Mouse (Mus musculus) CH12F3 (cell line): Measurements from ENCODE around the gene Fndc3b.

Source experiments
- in situ Hi-C: fragments of 300-500 bp; cut with MboI; formaldehyde crosslinking; loops from 2 replicates; pipeline ENCODE4 v1.14.3; 2020; ENCODE audit warnings: low sequenced_read_pairs

The Fndc3b gene

GRCm38 (mm10) chr3:27710648-27711428 is at the start of gene Fndc3b:
TSS of gene Fndc3b (minus strand) at chr3:27711307.
- in situ Hi-C loops, result no loop called here

DNA sequence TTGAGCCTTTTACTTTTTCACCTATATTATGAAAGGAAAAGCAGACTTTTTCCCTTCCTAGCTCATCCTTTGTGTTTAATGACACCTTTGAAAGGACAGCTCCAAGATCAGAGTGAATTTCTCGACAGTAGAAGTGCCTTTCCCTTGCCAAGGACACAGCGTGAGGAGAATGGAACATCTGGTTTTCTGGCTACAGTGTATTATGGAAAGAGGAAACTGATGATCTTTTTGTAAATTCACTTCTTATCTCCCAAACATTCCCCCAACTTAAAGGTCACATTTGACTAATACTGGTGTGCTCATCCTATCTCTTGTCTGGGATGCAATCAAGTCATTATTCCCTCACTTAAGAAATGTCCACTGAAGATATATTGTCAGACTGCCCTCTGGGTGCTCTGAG is 49.2 kb upstream of the Fndc3b start:
- in situ Hi-C loops, result no loop called here

DNA sequence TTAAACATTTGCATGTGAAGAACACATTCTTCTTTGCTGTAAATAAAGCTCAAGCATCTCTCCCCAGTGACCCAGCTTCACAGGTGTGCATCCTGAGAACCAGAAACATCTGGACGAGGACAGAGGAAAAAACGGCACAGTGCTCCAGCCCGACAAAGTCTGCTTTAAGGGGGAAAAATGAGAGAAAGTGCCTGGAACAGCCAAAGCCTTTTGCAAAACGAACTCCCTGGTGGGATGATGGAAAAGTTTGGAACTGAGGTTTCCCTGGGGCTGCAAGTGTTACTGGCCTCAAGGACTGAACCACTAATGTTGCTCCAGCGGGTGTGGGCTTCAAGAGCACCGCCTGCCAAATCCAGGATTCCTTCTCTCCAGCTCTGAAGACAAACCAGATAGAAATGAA is 47.9 kb upstream of the Fndc3b start:
- in situ Hi-C loops, result no loop called here

DNA sequence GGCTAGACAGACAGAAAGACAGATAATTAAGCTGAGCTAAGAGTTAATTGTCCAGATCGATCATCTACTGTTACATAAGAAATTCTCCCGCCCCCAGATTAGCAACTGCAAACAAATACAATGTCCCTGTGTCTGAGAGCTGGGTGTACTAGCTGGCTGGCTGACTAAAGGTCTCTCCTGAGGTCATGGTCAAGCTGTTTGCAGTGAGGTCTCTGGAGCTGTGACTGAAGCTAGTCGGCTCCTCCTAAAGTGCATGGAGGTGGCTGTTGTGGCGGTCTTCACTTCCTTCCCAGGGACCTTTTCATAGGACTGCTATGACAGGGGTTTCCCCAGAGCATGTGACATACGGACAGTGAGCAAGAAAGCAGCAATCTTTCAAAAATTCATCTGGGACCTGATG is 40.5 kb upstream of the Fndc3b start:
- in situ Hi-C loops, result no loop called here

DNA sequence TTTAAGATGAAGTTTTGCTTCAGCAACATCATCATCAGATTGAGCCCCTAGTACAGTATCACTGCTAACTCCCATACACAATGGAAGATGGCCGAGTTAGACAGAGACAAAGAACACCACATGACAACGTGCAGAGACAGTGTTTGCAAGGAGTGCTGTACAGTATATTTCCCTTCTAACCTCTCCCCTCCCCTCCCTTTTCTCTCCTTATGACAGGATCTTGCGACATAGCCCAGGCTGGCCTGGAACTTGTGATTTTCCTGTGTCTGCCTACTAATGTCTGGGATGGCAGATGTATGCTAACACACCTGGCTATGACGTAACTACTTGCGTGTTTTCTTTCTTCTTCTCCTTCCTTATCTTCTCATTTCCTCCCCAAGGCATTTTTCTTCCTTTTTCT is 40.0 kb upstream of the Fndc3b start:
- in situ Hi-C loops, result no loop called here

- in situ Hi-C loops, result no loop called here
Measured at GRCm38 (mm10) chr3:27745651-27746050, 34.5 kb upstream of the Fndc3b start.

- in situ Hi-C loops, result no loop called here
Measured at GRCm38 (mm10) chr3:27744754-27745153, 33.6 kb upstream of the Fndc3b start.

DNA sequence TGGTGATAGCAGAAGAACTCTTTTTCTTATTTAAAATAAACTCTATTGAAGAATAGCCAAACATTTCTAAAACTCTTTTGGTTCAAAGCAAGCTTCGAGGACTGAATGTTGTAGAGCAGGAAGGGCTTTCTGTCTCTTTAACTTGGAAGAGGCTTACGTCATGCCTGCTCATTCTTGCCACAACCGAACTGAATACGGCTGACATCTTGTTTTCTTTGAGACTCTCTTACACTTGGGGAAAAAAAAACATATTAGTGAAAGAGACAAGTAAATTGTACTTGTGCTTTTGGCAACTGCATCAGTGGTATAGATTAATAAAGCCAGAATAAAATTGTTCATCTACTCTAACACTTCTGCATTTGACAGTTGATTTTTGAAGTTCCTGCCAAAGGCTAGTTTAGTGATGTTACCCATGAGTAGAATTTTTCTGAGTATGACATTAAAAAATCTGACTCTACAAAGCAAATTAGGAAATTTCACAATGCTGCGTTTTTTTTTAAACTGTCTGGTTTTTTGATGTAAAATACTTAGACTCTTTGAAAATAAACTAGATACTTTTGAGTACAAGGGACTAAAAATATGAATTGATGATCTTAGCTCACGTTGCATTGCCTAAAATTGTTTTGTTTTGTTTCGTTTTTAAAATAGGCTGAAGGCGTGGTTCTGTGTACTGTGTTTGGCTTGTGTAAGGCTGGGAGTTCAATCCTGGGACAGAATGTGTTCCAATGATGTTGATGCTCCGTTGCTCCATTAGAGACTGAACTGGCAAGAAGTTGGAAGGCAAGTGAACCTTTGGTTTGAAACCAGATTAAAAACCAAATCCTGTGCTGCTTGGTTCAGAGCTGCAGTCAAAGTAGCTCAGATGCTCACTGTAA is 32.4 kb upstream of the Fndc3b start:
- in situ Hi-C loops, result no loop called here

DNA sequence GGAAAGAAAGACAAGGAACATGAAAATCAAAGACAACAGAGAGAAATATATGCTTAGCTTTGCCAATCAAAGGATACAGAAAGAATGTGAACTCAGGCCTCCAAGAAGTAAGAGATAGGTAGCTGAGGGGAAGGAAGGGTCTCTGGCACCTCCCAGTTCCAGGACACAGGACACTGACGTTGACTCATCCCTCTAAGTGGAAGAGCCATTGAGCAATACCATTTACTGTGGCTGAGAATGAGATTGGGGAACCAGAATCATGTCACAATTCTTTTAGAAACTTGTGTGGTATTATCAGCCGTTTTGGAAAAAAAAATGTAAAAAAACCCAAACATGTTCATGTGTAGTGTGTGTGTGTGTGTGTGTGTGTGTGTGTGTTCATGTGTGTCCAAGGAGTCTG is 31.0 kb upstream of the Fndc3b start:
- in situ Hi-C loops, result no loop called here

- in situ Hi-C loops, result no loop called here
Measured at GRCm38 (mm10) chr3:27740136-27740535, 29.0 kb upstream of the Fndc3b start.

DNA sequence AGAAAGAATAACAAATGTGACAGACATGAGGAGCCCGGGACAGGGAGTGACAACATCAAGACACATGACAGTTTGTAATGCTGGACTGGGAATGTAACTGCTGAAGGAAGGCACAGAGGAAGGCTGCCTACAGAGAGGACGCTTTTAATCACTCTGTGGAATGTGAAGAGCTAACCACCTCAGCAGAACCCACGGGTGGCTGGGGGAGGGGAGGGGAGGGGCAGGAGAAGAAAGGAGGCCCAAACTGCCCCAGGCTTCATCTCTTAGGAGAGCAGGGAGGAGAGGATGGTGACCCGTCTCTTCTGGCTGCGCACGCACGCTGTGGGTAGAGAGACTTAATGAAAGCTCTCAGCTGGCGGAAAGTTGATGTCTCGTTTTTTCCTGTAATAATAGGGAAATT is 25.1 kb upstream of the Fndc3b start:
- in situ Hi-C loops, result no loop called here

- in situ Hi-C loops, result no loop called here
Measured at GRCm38 (mm10) chr3:27735113-27735512, 24.0 kb upstream of the Fndc3b start.

DNA sequence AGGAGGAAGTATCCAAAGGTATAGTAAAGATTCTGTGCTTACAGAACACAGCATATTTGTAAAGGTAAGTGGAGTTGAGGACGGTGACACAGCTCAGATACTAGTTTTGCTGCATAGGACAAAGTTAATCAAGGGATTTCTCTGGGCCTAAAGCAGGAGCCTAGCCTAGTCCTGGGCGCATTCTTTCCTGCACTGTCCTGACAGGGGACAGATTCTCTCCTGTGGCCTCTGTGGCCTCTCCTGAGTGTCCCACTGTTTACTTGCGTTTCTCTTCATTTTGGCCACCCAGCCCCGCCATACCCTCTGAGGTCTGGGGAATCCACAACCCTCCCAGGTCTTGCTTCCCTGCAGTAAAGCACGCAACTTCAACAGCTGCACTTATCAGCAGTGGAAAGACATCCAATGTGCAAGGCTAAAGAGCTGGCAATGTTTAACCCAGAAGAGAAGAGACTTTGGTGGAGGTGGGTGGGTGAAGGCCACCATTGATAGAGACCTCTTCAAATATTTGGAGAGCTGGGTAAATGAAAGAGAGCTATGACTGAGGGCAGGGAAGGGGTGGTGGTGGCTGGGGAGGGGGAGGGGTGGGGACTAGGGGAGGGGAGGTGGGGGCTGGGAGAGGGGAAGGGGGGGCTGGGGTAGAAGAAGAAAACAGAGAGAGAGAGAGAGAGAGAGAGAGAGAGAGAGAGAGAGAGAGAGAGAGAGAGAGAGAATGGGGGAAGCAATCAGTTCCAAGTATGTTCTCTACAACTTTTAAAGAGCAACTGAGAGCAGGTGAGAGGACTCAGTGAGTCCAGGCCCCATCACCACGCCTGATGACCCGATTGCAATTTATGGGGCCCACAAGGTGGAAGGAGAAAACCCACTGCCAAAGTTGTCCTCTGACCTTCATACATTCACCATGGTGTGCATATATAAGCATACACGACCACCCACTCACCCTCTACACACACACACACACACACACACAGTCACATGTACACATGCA is 18.0 kb upstream of the Fndc3b start:
- in situ Hi-C loops, result no loop called here

GRCm38 (mm10) chr3:27728176-27728575 is 17.1 kb upstream of the Fndc3b start:
- in situ Hi-C loops, result no loop called here

- in situ Hi-C loops, result no loop called here
Measured at GRCm38 (mm10) chr3:27725752-27726151, 14.6 kb upstream of the Fndc3b start.

GRCm38 (mm10) chr3:27724208-27724607 is 13.1 kb upstream of the Fndc3b start:
- in situ Hi-C loops, result no loop called here

GRCm38 (mm10) chr3:27718829-27719365 is 7.8 kb upstream of the Fndc3b start:
- in situ Hi-C loops, result no loop called here

GRCm38 (mm10) chr3:27713971-27714370 is 2.9 kb upstream of the Fndc3b start:
- in situ Hi-C loops, result no loop called here

DNA sequence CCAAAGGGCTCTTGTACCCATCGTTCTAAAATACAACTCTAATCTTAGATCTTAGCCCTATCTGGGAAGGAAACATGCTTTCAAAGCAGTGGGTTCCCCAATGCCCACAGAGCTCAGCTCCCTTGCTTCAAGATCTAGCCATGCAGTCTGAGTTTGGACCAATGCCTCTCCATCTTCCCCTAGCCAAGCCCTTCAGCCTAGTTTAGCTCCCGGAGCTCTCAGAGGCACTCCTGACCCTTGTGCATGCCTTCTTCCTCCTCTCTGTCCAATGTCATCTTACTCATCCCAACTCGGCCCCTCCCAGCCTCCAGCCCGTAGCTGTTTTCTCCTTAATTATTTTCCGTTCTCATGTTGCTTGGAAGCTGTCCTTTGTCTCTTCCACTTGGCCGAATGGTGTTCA is 1.3 kb upstream of the Fndc3b start:
- in situ Hi-C loops, result no loop called here

GRCm38 (mm10) chr3:27709906-27710647 is 1.0 kb downstream of the Fndc3b start:
- in situ Hi-C loops, result no loop called here
